9 mouse cellular contexts compared by ENCODE assay signal in genomic region chr14:118713408-118713807, GRCm38 (mm10). TPM values are rescaled to one million over a fixed set of nuclear protein-coding genes. Genes with fewer than 3 reads are reported as not detected.
DNase-seq lines count a peak whose midpoint lies in the region; ATAC-seq and TF ChIP-seq lines count a peak whose summit lies in the region.
"Had no signal": no experiment of that assay in that cellular context is flagged by ENCODE, and none has a peak within 500 bp of the region (broad histone marks: within the 10 kb centered on the region; RNA-seq: fewer than 3 reads in every experiment).

No protein-coding gene starts in this region.

- DNase-seq in cerebellum, postnatal 10 days: peak; percentile 27 to 39
- no peak for DNase-seq in cerebellum, adult 11 months
- peak; percentile 56 for DNase-seq in heart, postnatal 0 days (ENCODE audit: low spot score)
- peak; percentile 53 for DNase-seq in retina, embryonic 14.5 days (ENCODE audit: low spot score)
- DNase-seq in thymus, postnatal 25 days: no peak
- DNase-seq in thymus, postnatal 36 days: no peak

- ATAC-seq in heart, postnatal 0 days (ENCODE audit: insufficient read depth, low read depth): no peak
- no peak for ATAC-seq in limb, embryonic 12.5 days (ENCODE audit: insufficient number of reproducible peaks, insufficient read depth, low FRiP score, low TSS enrichment, low read depth)

- no peak for TF ChIP-seq POLR2A in cortical plate, adult 2 months (IDR thresholded peaks at IDR 0.05; ENCODE audit: extremely low read depth, insufficient read depth, low read length)

- H3K9ac ChIP-seq in heart, postnatal 0 days (replicated peaks; ENCODE audit: low read depth, low read length): peak overlapping the region; percentile 11; the same call in 1 of the 2 replicates
- H3K9ac ChIP-seq in limb, embryonic 12.5 days (replicated peaks): no peak overlapping the region; the same call in 1 of the 2 replicates

- WGBS in heart, postnatal 0 days: 3% methylated on average over 18 of the region's 18 CpGs
- WGBS in limb, embryonic 12.5 days: 3% methylated on average over 18 of the region's 18 CpGs

- TF ChIP-seq CTCF in cortical plate, adult 2 months (IDR thresholded peaks at IDR 0.05; ENCODE audit: extremely low read depth, insufficient read depth, low read length): no peak
- no peak for TF ChIP-seq CTCF in heart, postnatal 0 days (IDR thresholded peaks at IDR 0.05; ENCODE audit: low read depth)

- peak overlapping the region; percentile 20 for H3K4me3 ChIP-seq in cortical plate, adult 2 months (ENCODE audit: insufficient read depth, low read length)
- peak overlapping the region; percentile 34 for H3K4me3 ChIP-seq in heart, postnatal 0 days (ENCODE audit: low read depth, low read length)
- H3K4me3 ChIP-seq in limb, embryonic 12.5 days (replicated peaks): peak overlapping the region; percentile 28

- H3K4me1 ChIP-seq in cortical plate, adult 2 months (ENCODE audit: control insufficient read depth, insufficient read depth, low read length): peaks cover 2% of the 10 kb centered on the region
- peaks cover 16% of the 10 kb centered on the region for H3K4me1 ChIP-seq in heart, postnatal 0 days (ENCODE audit: control insufficient read depth, insufficient read depth)
- H3K4me1 ChIP-seq in limb, embryonic 12.5 days (replicated peaks): peaks cover 21% of the 10 kb centered on the region

- no peaks in the 10 kb centered on the region for H3K36me3 ChIP-seq in heart, postnatal 0 days (replicated peaks; ENCODE audit: control insufficient read depth, insufficient read depth, low read length)
- H3K36me3 ChIP-seq in limb, embryonic 12.5 days: no peaks in the 10 kb centered on the region

- no peak for TF ChIP-seq EP300 in heart, postnatal 0 days (IDR thresholded peaks at IDR 0.05; ENCODE audit: low read depth)

- H3K27ac ChIP-seq in cortical plate, adult 2 months (ENCODE audit: insufficient read depth, low read length): no peak overlapping the region
- no peak overlapping the region for H3K27ac ChIP-seq in heart, postnatal 0 days (ENCODE audit: low read depth)
- no peak overlapping the region for H3K27ac ChIP-seq in limb, embryonic 12.5 days

- no peaks in the 10 kb centered on the region for H3K27me3 ChIP-seq in heart, postnatal 0 days (ENCODE audit: control insufficient read depth, insufficient read depth, low read length)
- peaks cover 68% of the 10 kb centered on the region for H3K27me3 ChIP-seq in limb, embryonic 12.5 days
- H3K27me3 ChIP-seq: CH12.LX had no signal

- H3K9me3 ChIP-seq in heart, postnatal 0 days (replicated peaks; ENCODE audit: control insufficient read depth, low read length): no peaks in the 10 kb centered on the region
- no peaks in the 10 kb centered on the region for H3K9me3 ChIP-seq in limb, embryonic 12.5 days

- peak overlapping the region; percentile 60 for H3K4me2 ChIP-seq in heart, postnatal 0 days (ENCODE audit: low read depth, low read length)
- peak overlapping the region; percentile 55 for H3K4me2 ChIP-seq in limb, embryonic 12.5 days

RNA-seq across cellular contexts. Expression of gene Abcc4, which starts 7.4 kb away (rescaled TPM):
- polyA plus RNA-seq in cortical plate, adult 2 months (2012; rRNA removed): 6.7 and 6.8 TPM in 2 replicates
- 2.0 and 2.6 TPM in 2 replicates for total RNA-seq in heart, postnatal 0 days (2014; rRNA removed; ENCODE audit: low replicate concordance)
- polyA plus RNA-seq in heart, postnatal 0 days (2015; fragmentation: Nextera tagmentation; extraction: Ambion mirVana): 0.82 and 0.83 TPM in 2 replicates
- 2.0 and 2.1 TPM in 2 replicates for polyA plus RNA-seq in limb, embryonic 12.5 days (2016; fragmentation: Nextera tagmentation; extraction: Ambion mirVana)

Comparison
In these comparisons a context has a peak if more than half of its experiments do, and no peak if none do; other contexts are left out.
1. DNase-seq: peak in cerebellum, postnatal 10 days (2 of 2), heart, postnatal 0 days (single experiment) and retina, embryonic 14.5 days (single experiment); none in cerebellum, adult 11 months (single experiment), thymus, postnatal 25 days (single experiment) and thymus, postnatal 36 days (0 of 2).
2. Peak in every context shown above with its lines, with median percentiles within 50 percentile points of each other: H3K4me3 ChIP-seq.